Mouse (Mus musculus): ENCODE results near the gene Gfi1. TPM values are rescaled to one million over a fixed set of nuclear protein-coding genes. Genes with fewer than 3 reads are reported as not detected.

The Gfi1 gene
- total and polyA plus RNA-seq, 2 experiments from 2014 or later, result not detected

GRCm38 (mm10) chr5:107756072-107756471 is 30.2 kb upstream of the Gfi1 start:
- no peaks in the 10 kb centered on the region for H3K4me1 ChIP-seq (ENCODE audit: insufficient read depth)
- no peak for ATAC-seq
- no peak overlapping the region for H3K4me2 ChIP-seq (ENCODE audit: low read depth)
- H3K4me3 ChIP-seq (ENCODE audit: low read depth, low read length), result no peak overlapping the region
- no peak for TF ChIP-seq CTCF (IDR thresholded peaks at IDR 0.05; ENCODE audit: low read depth)
- 80% methylated on average over 2 of the region's 2 CpGs for WGBS
- H3K9me3 ChIP-seq (ENCODE audit: low read length), result no peaks in the 10 kb centered on the region
- H3K27me3 ChIP-seq (ENCODE audit: insufficient read depth, low read length), result no peaks in the 10 kb centered on the region
- no peak for DNase-seq
- no peak overlapping the region for H3K27ac ChIP-seq (ENCODE audit: low read depth, low read length)
- H3K9ac ChIP-seq, result no peak overlapping the region
- no peaks in the 10 kb centered on the region for H3K36me3 ChIP-seq (ENCODE audit: insufficient read depth)

GRCm38 (mm10) chr5:107754740-107755139 is 28.9 kb upstream of the Gfi1 start:
- TF ChIP-seq CTCF (IDR thresholded peaks at IDR 0.05; ENCODE audit: low read depth), result no peak
- Histone ChIP-seq H3K4me1 (ENCODE audit: insufficient read depth) (no peaks in the 10 kb centered on the region), H3K9ac (no peak overlapping the region), H3K27ac (ENCODE audit: low read depth, low read length) (no peak overlapping the region), H3K36me3 (ENCODE audit: insufficient read depth) (no peaks in the 10 kb centered on the region), H3K4me3 (ENCODE audit: low read depth, low read length) (no peak overlapping the region), H3K9me3 (ENCODE audit: low read length) (no peaks in the 10 kb centered on the region), H3K27me3 (ENCODE audit: insufficient read depth, low read length) (no peaks in the 10 kb centered on the region), H3K4me2 (ENCODE audit: low read depth) (no peak overlapping the region)
- ATAC-seq (no peak), DNase-seq (no peak)
- 98% methylated on average over 1 of the region's 1 CpGs for WGBS

GRCm38 (mm10) chr5:107753656-107754055 is 27.8 kb upstream of the Gfi1 start:
- Histone ChIP-seq H3K27me3 (ENCODE audit: insufficient read depth, low read length) (no peaks in the 10 kb centered on the region), H3K4me2 (ENCODE audit: low read depth) (no peak overlapping the region), H3K27ac (ENCODE audit: low read depth, low read length) (no peak overlapping the region), H3K4me1 (ENCODE audit: insufficient read depth) (no peaks in the 10 kb centered on the region), H3K4me3 (ENCODE audit: low read depth, low read length) (no peak overlapping the region), H3K9me3 (ENCODE audit: low read length) (no peaks in the 10 kb centered on the region), H3K36me3 (ENCODE audit: insufficient read depth) (no peaks in the 10 kb centered on the region), H3K9ac (no peak overlapping the region)
- no peak for TF ChIP-seq CTCF (IDR thresholded peaks at IDR 0.05; ENCODE audit: low read depth)
- no peak for DNase-seq
- 85% methylated on average over 7 of the region's 7 CpGs for WGBS
- no peak for ATAC-seq

DNA sequence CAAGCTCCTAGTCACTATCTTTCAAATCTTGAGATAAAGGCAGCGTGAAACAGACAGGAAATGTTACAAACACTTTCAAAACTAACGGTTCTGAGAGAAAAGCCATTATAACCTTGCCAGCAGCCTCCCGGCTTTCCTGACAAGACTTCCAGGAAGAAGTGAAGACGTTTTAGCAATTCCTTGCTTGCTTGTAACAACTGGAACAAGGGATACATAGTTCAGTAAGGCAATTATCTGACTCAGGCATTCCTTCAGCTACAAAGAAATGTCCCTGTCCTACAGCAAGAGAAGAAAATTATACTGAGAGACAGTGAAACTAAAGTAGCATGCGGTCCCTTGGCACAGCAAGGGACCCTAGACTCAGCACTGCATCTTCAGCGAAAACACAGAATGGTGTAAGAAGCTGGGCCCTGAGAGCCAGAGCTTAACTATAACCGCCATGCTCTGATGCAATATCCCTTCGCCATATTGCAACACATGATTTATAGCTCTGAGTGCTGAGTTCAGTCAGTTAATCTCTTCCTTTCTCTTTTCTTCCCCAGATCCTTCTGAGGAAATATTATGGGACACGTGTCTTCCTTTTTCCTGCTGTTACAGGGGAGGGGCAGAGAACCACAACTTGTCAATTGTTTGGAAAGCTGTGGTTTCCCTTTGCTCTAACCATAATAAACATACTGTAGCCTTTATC is 23.5 kb upstream of the Gfi1 start:
- Histone ChIP-seq H3K9me3 (ENCODE audit: low read length) (no peaks in the 10 kb centered on the region), H3K4me2 (ENCODE audit: low read depth) (no peak overlapping the region), H3K36me3 (ENCODE audit: insufficient read depth) (no peaks in the 10 kb centered on the region), H3K4me3 (ENCODE audit: low read depth, low read length) (no peak overlapping the region), H3K27ac (ENCODE audit: low read depth, low read length) (no peak overlapping the region), H3K4me1 (ENCODE audit: insufficient read depth) (no peaks in the 10 kb centered on the region), H3K27me3 (ENCODE audit: insufficient read depth, low read length) (no peaks in the 10 kb centered on the region), H3K9ac (no peak overlapping the region)
- ATAC-seq, result no peak
- 70% methylated on average over 9 of the region's 9 CpGs for WGBS
- TF ChIP-seq CTCF (IDR thresholded peaks at IDR 0.05; ENCODE audit: low read depth), result no peak
- DNase-seq, result no peak

DNA sequence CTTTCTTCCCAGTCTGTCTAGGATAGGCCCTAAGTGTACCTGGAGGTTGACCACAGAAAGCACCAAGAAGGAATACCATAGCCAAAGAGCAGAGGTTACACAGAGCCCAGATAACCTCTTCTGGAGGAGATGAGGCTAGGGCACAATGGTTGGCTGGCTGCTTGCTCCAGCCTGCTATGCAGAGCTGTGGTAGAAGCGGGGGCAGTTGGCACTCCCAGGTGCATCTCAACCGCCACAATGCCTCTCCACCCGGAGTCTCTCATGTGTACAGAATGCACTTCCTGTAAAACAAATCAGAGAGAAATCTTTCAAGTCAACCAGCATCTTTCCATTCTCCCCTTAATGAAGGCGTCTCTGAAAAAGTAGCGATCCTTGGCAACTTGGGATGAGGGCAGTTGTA is 13.2 kb upstream of the Gfi1 start:
- no peak overlapping the region for H3K27ac ChIP-seq (ENCODE audit: low read depth, low read length)
- no peak overlapping the region for H3K4me3 ChIP-seq (ENCODE audit: low read depth, low read length)
- TF ChIP-seq CTCF (IDR thresholded peaks at IDR 0.05; ENCODE audit: low read depth), result no peak
- H3K9me3 ChIP-seq (ENCODE audit: low read length), result no peaks in the 10 kb centered on the region
- no peaks in the 10 kb centered on the region for H3K27me3 ChIP-seq (ENCODE audit: insufficient read depth, low read length)
- DNase-seq, result no peak
- H3K9ac ChIP-seq, result no peak overlapping the region
- H3K36me3 ChIP-seq (ENCODE audit: insufficient read depth), result no peaks in the 10 kb centered on the region
- no peak for ATAC-seq
- no peaks in the 10 kb centered on the region for H3K4me1 ChIP-seq (ENCODE audit: insufficient read depth)
- 93% methylated on average over 5 of the region's 5 CpGs for WGBS
- no peak overlapping the region for H3K4me2 ChIP-seq (ENCODE audit: low read depth)

GRCm38 (mm10) chr5:107738296-107738695 is 12.5 kb upstream of the Gfi1 start:
- H3K4me2 ChIP-seq (ENCODE audit: low read depth), result no peak overlapping the region
- no peak overlapping the region for H3K9ac ChIP-seq
- TF ChIP-seq CTCF (IDR thresholded peaks at IDR 0.05; ENCODE audit: low read depth), result no peak
- DNase-seq (no peak), ATAC-seq (no peak)
- H3K27me3 ChIP-seq (ENCODE audit: insufficient read depth, low read length), result no peaks in the 10 kb centered on the region
- no peaks in the 10 kb centered on the region for H3K36me3 ChIP-seq (ENCODE audit: insufficient read depth)
- no peaks in the 10 kb centered on the region for H3K4me1 ChIP-seq (ENCODE audit: insufficient read depth)
- WGBS, result 84% methylated on average over 3 of the region's 3 CpGs
- H3K4me3 ChIP-seq (ENCODE audit: low read depth, low read length), result no peak overlapping the region
- H3K9me3 ChIP-seq (ENCODE audit: low read length), result no peaks in the 10 kb centered on the region
- H3K27ac ChIP-seq (ENCODE audit: low read depth, low read length), result no peak overlapping the region

GRCm38 (mm10) chr5:107736171-107736570 is 10.3 kb upstream of the Gfi1 start:
- no peak for ATAC-seq
- no peak for TF ChIP-seq CTCF (IDR thresholded peaks at IDR 0.05; ENCODE audit: low read depth)
- H3K36me3 ChIP-seq (ENCODE audit: insufficient read depth), result no peaks in the 10 kb centered on the region
- H3K27ac ChIP-seq (ENCODE audit: low read depth, low read length), result no peak overlapping the region
- H3K4me1 ChIP-seq (ENCODE audit: insufficient read depth), result no peaks in the 10 kb centered on the region
- DNase-seq, result no peak
- H3K4me3 ChIP-seq (ENCODE audit: low read depth, low read length), result no peak overlapping the region
- H3K9ac ChIP-seq, result no peak overlapping the region
- H3K27me3 ChIP-seq (ENCODE audit: insufficient read depth, low read length), result 0 out of 2 replicates have a peak, but pooled peaks cover 1% of the 10 kb centered on the region
- H3K4me2 ChIP-seq (ENCODE audit: low read depth), result no peak overlapping the region
- WGBS, result 91% methylated on average over 5 of the region's 5 CpGs
- H3K9me3 ChIP-seq (ENCODE audit: low read length), result no peaks in the 10 kb centered on the region
